Mouse (Mus musculus) cerebellum, postnatal 36 days (tissue): ENCODE results near the gene Carmil2.

Experiments used
- DNase-seq, 2 experiments: peaks; one replicate each; pipeline ENCODE4 v3.0.0; 2021 to 2022; ENCODE audit warnings: mixed read lengths in 2 of 2

The Carmil2 gene

GRCm38 (mm10) chr8:105727397-105728124, 41.5 kb downstream of the Carmil2 start:
- no peak for DNase-seq

GRCm38 (mm10) chr8:105732186-105732585, 46.1 kb downstream of the Carmil2 start:
- DNase-seq: no peak

- no peak for DNase-seq
Measured at GRCm38 (mm10) chr8:105739216-105739615, 53.1 kb downstream of the Carmil2 start.

GRCm38 (mm10) chr8:105743301-105743700, 57.2 kb downstream of the Carmil2 start:
- DNase-seq: no peak
